Mouse (Mus musculus): ENCODE data around the gene Zfyve21. TPM values are rescaled to one million over a fixed set of nuclear protein-coding genes. Genes with fewer than 3 reads are reported as not detected.

Gene Zfyve21
- polyA plus RNA-seq, 1 experiment from 2014 or later, result 159 TPM

Other genes with a start within 250 kb of the Zfyve21 start
- gene Mark3, start 239.6 kb upstream of the Zfyve21 start, polyA plus RNA-seq (2015; fragmentation: Nextera tagmentation; extraction: Ambion mirVana), result 31.5 and 32.2 TPM in 2 replicates
- gene Ckb, start 141.8 kb upstream of the Zfyve21 start, polyA plus RNA-seq (2015; fragmentation: Nextera tagmentation; extraction: Ambion mirVana), result 134 and 188 TPM in 2 replicates
- 11.6 and 12.2 TPM in 2 replicates for gene Trmt61a, start 136.1 kb upstream of the Zfyve21 start, polyA plus RNA-seq (2015; fragmentation: Nextera tagmentation; extraction: Ambion mirVana)
- gene Bag5, start 100.9 kb upstream of the Zfyve21 start, polyA plus RNA-seq (2015; fragmentation: Nextera tagmentation; extraction: Ambion mirVana), result 52.0 and 59.5 TPM in 2 replicates
- gene Apopt1, start 100.9 kb upstream of the Zfyve21 start, polyA plus RNA-seq (2015; fragmentation: Nextera tagmentation; extraction: Ambion mirVana), result 54.8 TPM in 2 replicates
- gene Klc1, start 55.3 kb upstream of the Zfyve21 start, polyA plus RNA-seq (2015; fragmentation: Nextera tagmentation; extraction: Ambion mirVana), result 98.5 and 101 TPM in 2 replicates
- 12.4 and 16.1 TPM in 2 replicates for gene Xrcc3, start 297 bp upstream of the Zfyve21 start, polyA plus RNA-seq (2015; fragmentation: Nextera tagmentation; extraction: Ambion mirVana)
- gene Ppp1r13b, start 93.9 kb downstream of the Zfyve21 start, polyA plus RNA-seq (2015; fragmentation: Nextera tagmentation; extraction: Ambion mirVana), result 7.4 and 14.7 TPM in 2 replicates
- gene Atp5mpl, start 152.8 kb downstream of the Zfyve21 start, polyA plus RNA-seq (2015; fragmentation: Nextera tagmentation; extraction: Ambion mirVana), result 713 and 717 TPM in 2 replicates
- 0.45 and 0.75 TPM in 2 replicates for gene Tdrd9, start 157.4 kb downstream of the Zfyve21 start, polyA plus RNA-seq (2015; fragmentation: Nextera tagmentation; extraction: Ambion mirVana)
- gene Rd3l, start 167.1 kb downstream of the Zfyve21 start, polyA plus RNA-seq (2015; fragmentation: Nextera tagmentation; extraction: Ambion mirVana), result not detected in 2 replicates

Measured in kidney, embryonic 16.5 days (tissue).